Mouse (Mus musculus): Measurements from ENCODE around the gene Fsip1. TPM values are rescaled to one million over a fixed set of nuclear protein-coding genes. Genes with fewer than 3 reads are reported as not detected.

The Fsip1 gene
- polyA plus RNA-seq, 1 experiment from 2014 or later = 0.31 TPM

DNA sequence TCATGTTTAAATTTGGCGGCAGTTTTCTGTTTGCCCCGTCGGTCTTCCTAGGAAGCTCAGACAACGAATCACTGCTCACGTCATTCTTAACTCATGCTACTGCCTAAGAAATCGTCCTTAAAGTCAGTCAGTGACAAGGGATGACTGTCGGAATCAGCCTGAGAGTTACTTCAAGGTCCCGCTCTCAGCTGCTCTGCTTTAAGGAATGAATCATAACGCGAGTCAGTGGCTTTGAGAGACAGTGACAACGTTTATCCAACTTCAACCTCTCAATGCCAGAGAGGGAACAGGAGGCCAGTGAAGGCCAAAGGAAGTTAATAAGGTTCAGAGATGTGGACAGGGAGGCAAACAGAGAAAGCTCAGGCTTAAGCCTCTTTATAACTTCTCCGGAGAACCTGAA lies 7.8 kb downstream of the Fsip1 start:
- 78% methylated on average over 12 of the region's 12 CpGs for WGBS
- H3K4me1 ChIP-seq = no peaks in the 10 kb centered on the region
- ATAC-seq (ENCODE audit: insufficient number of reproducible peaks, low FRiP score, low TSS enrichment, low read depth) = no peak

DNA sequence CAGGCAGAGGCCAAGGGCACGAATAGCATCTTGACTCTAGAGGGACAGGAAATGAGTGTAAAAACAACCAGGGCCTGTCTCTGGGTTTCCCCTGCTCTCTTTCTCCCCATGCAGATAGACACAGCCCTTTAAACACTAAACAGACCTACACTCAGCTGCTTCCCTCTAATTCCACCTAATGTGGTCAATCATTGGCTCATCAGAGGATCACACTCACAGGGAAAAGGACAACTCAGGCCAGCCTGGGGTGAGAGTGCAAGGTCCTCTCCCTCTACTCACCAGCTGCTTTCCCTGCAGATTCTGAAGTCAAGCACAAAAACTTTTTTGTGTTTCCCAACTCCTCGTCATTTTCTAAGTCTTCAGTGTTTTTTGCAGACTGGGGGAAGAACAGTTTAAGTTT lies 8.8 kb downstream of the Fsip1 start:
- Histone ChIP-seq H3K4me1 (no peaks in the 10 kb centered on the region), H3K9ac (no peak overlapping the region), H3K36me3 (no peaks in the 10 kb centered on the region), H3K27ac (no peak overlapping the region), H3K9me3 (no peaks in the 10 kb centered on the region), H3K4me3 (no peak overlapping the region), H3K27me3 (no peaks in the 10 kb centered on the region), H3K4me2 (no peak overlapping the region)
- ATAC-seq (ENCODE audit: insufficient number of reproducible peaks, low FRiP score, low TSS enrichment, low read depth) = no peak
- WGBS = 41% methylated on average over 2 of the region's 2 CpGs

More for the DNA sequence above, 7.8 kb downstream of the Fsip1 start:
- H3K4me3 ChIP-seq = no peak overlapping the region
- no peak overlapping the region for H3K4me2 ChIP-seq
- no peak overlapping the region for H3K27ac ChIP-seq
- no peaks in the 10 kb centered on the region for H3K27me3 ChIP-seq
- H3K9ac ChIP-seq = no peak overlapping the region
- no peaks in the 10 kb centered on the region for H3K9me3 ChIP-seq
- no peaks in the 10 kb centered on the region for H3K36me3 ChIP-seq

DNA sequence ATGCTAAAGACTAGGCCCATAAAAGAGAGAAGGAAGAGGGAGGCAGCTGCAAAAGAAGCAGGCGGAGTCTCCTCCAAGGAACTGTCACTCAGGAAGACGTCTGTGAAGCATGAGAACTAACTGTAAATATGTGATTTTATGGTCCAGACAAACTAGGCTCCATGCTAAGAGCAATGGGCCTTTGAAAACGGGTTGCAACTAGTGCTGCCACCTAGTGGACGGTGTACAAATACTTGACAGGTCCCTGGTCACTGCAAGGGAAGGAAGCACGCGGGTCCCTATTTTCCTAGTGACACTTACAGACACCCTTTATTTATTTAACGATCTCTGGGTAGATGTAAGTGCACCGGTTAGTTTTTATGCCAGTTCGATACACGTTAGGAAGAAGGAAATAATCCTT lies 10.9 kb downstream of the Fsip1 start:
- no peaks in the 10 kb centered on the region for H3K36me3 ChIP-seq
- H3K4me3 ChIP-seq = no peak overlapping the region
- H3K4me2 ChIP-seq = no peak overlapping the region
- ATAC-seq (ENCODE audit: insufficient number of reproducible peaks, low FRiP score, low TSS enrichment, low read depth) = no peak
- no peak overlapping the region for H3K9ac ChIP-seq
- WGBS = 9% methylated on average over 10 of the region's 10 CpGs
- no peaks in the 10 kb centered on the region for H3K27me3 ChIP-seq
- no peaks in the 10 kb centered on the region for H3K9me3 ChIP-seq
- no peaks in the 10 kb centered on the region for H3K4me1 ChIP-seq
- H3K27ac ChIP-seq = no peak overlapping the region

DNA sequence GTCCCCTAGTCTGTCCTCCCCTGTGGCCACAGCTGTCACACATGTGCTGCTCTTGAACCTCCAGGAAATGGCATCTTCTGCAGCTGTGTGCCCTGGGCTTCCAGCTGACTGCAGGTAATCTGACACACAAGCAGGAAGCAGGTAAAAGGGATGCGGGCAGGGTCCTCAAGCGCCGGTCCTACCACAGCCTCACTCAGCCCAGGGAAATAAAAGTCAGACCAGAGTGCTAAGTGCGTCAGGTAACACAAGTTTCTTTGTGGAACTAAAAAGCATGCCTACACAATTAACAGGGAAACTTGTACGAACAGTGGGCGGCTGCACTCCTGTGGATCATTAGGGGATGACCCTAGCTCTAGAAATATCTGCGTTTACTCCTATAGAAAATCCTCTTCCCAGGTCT lies 20.6 kb downstream of the Fsip1 start:
- no peaks in the 10 kb centered on the region for H3K36me3 ChIP-seq
- H3K9ac ChIP-seq = no peak overlapping the region
- ATAC-seq (ENCODE audit: insufficient number of reproducible peaks, low FRiP score, low TSS enrichment, low read depth) = no peak
- 29% methylated on average over 7 of the region's 7 CpGs for WGBS
- H3K4me2 ChIP-seq = no peak overlapping the region
- no peaks in the 10 kb centered on the region; the same call in 1 of the 2 replicates for H3K4me1 ChIP-seq
- H3K4me3 ChIP-seq = no peak overlapping the region
- no peaks in the 10 kb centered on the region for H3K9me3 ChIP-seq
- H3K27me3 ChIP-seq = no peaks in the 10 kb centered on the region
- H3K27ac ChIP-seq = no peak overlapping the region

DNA sequence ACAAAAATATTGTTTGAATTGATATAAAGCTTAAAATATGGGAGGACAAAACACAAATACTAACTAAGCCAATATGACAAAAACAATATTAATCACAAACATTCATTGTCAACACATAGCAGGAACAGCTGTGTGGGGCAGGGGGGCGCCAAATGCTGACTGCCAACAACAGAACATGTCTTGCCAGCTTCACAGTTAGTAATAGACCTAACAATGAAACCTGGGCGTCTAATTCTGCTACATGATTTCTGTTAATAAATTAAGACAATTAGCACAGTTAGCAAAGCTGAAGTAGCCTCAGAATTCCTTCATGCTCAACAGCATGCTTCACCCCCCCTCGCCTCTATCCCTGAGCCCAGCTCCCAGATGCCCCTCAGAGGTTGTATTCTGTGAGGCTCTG lies 21.2 kb downstream of the Fsip1 start:
- Histone ChIP-seq H3K4me3 (no peak overlapping the region), H3K27me3 (no peaks in the 10 kb centered on the region), H3K27ac (no peak overlapping the region), H3K9ac (no peak overlapping the region), H3K36me3 (no peaks in the 10 kb centered on the region), H3K4me2 (no peak overlapping the region), H3K4me1 (no peaks in the 10 kb centered on the region; the same call in 1 of the 2 replicates), H3K9me3 (no peaks in the 10 kb centered on the region)
- WGBS = 61% methylated on average over 3 of the region's 3 CpGs
- ATAC-seq (ENCODE audit: insufficient number of reproducible peaks, low FRiP score, low TSS enrichment, low read depth) = no peak

DNA sequence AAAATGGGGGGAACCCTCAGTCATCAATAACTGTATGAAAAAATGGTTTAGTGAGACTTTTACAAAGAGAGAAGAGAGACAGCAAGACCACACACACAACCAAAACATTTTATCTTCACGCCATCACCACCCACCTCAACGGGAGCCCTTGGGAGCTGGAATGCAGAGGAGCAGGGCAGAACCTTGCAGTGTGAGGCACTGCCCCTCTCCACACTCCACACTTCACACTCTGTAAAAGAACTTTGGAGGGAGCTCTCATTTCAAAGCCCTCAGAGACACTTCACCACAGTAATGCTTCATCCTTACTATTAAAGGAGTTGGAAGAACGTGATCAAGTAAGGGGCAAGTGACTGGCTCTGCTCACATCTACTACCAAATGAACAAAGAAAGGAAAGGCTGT lies 26.2 kb downstream of the Fsip1 start:
- no peak overlapping the region for H3K4me2 ChIP-seq
- H3K36me3 ChIP-seq = no peaks in the 10 kb centered on the region
- H3K27me3 ChIP-seq = no peaks in the 10 kb centered on the region
- no peak overlapping the region for H3K4me3 ChIP-seq
- ATAC-seq (ENCODE audit: insufficient number of reproducible peaks, low FRiP score, low TSS enrichment, low read depth) = no peak
- no peaks in the 10 kb centered on the region for H3K9me3 ChIP-seq
- H3K27ac ChIP-seq = no peak overlapping the region
- 49% methylated on average over 3 of the region's 3 CpGs for WGBS
- H3K4me1 ChIP-seq = no peaks in the 10 kb centered on the region
- H3K9ac ChIP-seq = no peak overlapping the region

DNA sequence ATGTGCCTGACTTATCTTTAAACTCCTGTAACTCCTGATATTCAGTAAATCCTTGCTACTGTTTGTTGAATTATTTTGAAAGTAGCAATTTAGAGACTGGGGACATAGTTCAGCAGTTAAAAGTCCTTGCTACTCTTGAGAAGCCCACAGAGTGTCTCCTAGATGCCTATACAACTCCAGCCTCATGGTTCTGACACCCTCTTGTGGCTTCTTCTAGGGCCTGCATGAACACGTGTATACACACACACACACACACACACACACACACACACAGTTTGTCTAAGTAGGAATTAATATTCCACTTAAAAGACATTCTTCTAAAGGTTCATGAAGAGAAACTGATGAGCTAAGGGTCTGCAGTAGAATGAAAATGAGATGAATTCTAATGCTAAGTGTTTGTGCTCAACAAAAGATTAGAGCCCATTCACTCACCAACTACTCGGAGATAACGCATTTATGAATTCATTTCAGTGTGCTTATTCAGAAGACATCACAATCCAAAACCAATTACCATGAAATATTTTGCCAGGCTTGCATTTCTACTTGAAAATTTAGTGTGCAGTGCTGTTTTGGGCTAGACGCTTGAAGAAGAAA lies 28.2 kb downstream of the Fsip1 start:
- H3K9ac ChIP-seq = no peak overlapping the region
- H3K27ac ChIP-seq = no peak overlapping the region
- ATAC-seq (ENCODE audit: insufficient number of reproducible peaks, low FRiP score, low TSS enrichment, low read depth) = no peak
- no peaks in the 10 kb centered on the region for H3K4me1 ChIP-seq
- H3K27me3 ChIP-seq = no peaks in the 10 kb centered on the region
- 92% methylated on average over 4 of the region's 4 CpGs for WGBS
- no peaks in the 10 kb centered on the region for H3K9me3 ChIP-seq
- H3K36me3 ChIP-seq = no peaks in the 10 kb centered on the region
- no peak overlapping the region for H3K4me3 ChIP-seq
- H3K4me2 ChIP-seq = no peak overlapping the region

DNA sequence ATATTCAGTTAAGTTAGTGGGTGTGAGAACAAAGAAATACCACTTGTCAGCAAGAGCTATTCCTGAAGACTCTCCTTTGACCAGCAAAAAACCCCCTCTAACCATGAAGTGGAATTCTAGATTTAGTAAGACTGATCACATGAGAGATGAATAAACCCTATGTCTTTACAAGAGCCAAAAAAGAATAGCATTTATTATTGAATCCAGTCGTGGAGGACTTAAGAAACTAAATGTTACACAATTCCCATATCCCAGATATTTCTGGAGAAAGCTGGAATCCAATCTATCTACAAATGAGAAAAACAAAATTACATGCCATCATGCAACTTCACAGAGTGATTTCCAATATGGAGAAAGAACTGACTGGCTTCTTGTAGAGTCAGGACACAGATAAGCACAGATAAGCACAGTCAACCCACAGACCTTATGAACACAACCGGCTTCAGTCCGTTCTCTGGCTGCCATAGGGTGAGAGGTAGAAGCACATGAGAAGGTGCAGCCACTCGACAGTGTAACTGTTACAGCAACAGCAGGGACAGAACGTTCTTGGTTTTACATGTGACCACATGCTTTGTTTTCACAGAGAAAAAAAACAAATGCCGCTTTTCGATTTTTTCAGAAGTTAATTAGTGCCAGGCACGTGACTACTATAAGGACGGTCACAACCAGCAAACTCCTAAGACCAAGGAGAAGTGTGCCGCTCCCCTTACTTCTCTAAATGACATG lies 31.3 kb downstream of the Fsip1 start:
- Histone ChIP-seq H3K4me1 (no peaks in the 10 kb centered on the region), H3K4me3 (no peak overlapping the region), H3K36me3 (no peaks in the 10 kb centered on the region), H3K27me3 (no peaks in the 10 kb centered on the region), H3K27ac (no peak overlapping the region), H3K4me2 (no peak overlapping the region), H3K9me3 (no peaks in the 10 kb centered on the region), H3K9ac (no peak overlapping the region)
- WGBS = 69% methylated on average over 10 of the region's 10 CpGs
- ATAC-seq (ENCODE audit: insufficient number of reproducible peaks, low FRiP score, low TSS enrichment, low read depth) = no peak

DNA sequence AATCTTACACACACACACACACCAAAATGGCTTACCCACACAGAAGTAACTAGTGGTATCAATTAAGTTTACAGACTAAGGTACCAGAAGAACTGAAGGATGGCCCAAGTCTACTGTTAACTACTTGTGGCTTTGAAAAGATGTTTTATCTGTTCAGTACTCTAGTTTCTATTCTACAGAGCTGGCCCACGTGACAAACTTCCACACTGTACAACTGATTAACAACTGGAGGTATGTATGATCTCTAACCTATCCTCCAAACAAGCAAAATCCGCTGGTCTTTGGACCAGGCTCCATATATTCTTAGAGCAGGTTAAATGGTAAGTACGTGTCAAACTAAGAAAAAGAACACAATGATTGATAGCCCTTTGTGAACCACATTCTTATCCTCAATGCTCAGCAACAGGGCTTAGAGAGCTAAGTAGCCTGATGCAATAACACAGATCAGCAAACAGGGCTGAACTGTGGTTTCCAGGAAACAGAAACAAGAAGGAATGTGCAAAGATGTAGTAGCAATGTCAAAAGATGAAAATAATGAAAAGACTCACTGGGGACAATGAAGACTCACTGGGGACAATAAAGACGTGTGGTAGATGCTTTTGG lies 38.7 kb downstream of the Fsip1 start:
- Histone ChIP-seq H3K36me3 (no peaks in the 10 kb centered on the region), H3K27me3 (no peaks in the 10 kb centered on the region), H3K4me1 (no peaks in the 10 kb centered on the region), H3K9me3 (no peaks in the 10 kb centered on the region), H3K4me2 (no peak overlapping the region), H3K4me3 (no peak overlapping the region), H3K9ac (no peak overlapping the region), H3K27ac (no peak overlapping the region)
- 66% methylated on average over 4 of the region's 4 CpGs for WGBS
- ATAC-seq (ENCODE audit: insufficient number of reproducible peaks, low FRiP score, low TSS enrichment, low read depth) = no peak

DNA sequence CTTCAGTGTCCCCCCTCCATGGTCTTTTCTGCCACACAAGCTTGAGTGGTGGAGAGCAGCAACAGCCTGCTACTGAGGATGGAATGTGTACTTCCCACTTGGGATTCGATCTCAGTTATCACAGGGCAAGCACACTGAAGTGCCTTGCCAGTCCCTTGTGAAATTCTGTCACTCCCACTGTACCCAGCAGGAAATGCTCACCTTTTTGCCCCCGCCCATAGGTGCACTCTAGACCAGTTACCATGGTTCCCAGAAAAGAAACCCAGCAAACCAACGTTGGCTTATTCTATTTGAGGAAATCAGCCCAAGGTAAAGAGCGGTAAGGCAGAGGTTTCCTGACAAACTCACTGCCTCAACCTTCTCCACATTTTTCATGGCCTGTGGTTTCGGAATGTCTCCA lies 47.1 kb downstream of the Fsip1 start:
- Histone ChIP-seq H3K9ac (no peak overlapping the region), H3K27ac (no peak overlapping the region), H3K4me1 (peaks cover 5% of the 10 kb centered on the region; the same call in 1 of the 2 replicates), H3K9me3 (no peaks in the 10 kb centered on the region), H3K4me2 (no peak overlapping the region), H3K4me3 (no peak overlapping the region), H3K27me3 (peaks cover 5% of the 10 kb centered on the region; the same call in 1 of the 2 replicates), H3K36me3 (no peaks in the 10 kb centered on the region)
- ATAC-seq (ENCODE audit: insufficient number of reproducible peaks, low FRiP score, low TSS enrichment, low read depth) = no peak
- WGBS = 76% methylated on average over 5 of the region's 5 CpGs

DNA sequence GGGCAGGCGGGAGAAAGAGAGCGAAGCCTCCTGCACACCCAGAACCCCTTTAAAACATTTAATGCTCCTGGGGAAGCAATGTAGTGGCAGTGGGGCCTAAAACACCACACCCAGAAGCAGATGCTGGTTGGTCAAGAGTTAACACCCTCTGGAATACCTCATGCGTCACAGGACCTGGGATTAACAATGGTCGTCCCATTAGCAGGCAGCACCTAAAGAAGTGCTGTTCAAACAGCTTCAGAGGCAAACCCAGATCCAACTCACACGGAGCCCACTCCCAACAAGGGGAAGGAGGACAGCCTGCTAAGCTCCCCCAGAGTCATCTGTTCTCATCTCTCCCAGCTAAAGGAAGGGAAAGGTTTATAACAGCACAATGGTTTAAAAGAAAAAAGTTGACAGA lies 48.1 kb downstream of the Fsip1 start:
- no peak for ATAC-seq (ENCODE audit: insufficient number of reproducible peaks, low FRiP score, low TSS enrichment, low read depth)
- Histone ChIP-seq H3K27ac (no peak overlapping the region), H3K27me3 (peaks cover 6% of the 10 kb centered on the region; the same call in 1 of the 2 replicates), H3K4me2 (no peak overlapping the region), H3K9me3 (no peaks in the 10 kb centered on the region), H3K4me3 (no peak overlapping the region), H3K9ac (no peak overlapping the region), H3K4me1 (peaks cover 11% of the 10 kb centered on the region), H3K36me3 (no peaks in the 10 kb centered on the region)
- 43% methylated on average over 5 of the region's 5 CpGs for WGBS

DNA sequence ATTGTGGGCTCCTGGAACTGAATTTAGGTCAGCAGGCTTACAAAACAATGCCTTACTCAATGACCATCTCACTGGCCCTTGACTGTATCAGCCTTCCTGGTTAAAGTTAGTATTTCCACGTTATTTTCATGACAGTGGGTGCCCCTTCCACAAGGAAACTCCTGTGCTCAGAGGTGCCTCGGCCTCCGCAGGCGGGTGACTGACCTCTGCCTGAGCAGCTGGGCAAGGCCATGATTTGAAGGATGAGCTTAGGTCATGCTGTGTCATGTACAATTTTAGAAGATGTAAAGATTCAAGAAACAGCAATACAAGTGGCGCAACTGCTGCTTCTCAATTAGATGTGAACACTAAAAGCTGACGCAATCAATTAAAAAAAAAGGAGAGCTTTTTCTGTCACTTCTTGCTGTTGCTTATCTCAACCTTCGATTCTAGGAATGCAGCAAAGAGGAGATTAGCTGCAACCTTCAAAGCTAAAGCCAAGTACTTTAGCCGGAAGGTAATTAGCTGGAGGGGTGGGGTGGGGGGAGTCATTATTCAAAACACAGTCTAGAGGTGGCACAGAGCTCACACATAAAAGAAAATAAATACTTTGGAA lies 50.7 kb downstream of the Fsip1 start:
- Histone ChIP-seq H3K4me3 (no peak overlapping the region), H3K9me3 (no peaks in the 10 kb centered on the region), H3K4me2 (no peak overlapping the region), H3K27me3 (peaks cover 9% of the 10 kb centered on the region; the same call in 1 of the 2 replicates), H3K4me1 (peaks cover 13% of the 10 kb centered on the region), H3K36me3 (no peaks in the 10 kb centered on the region), H3K9ac (no peak overlapping the region), H3K27ac (no peak overlapping the region)
- 42% methylated on average over 8 of the region's 8 CpGs for WGBS
- ATAC-seq (ENCODE audit: insufficient number of reproducible peaks, low FRiP score, low TSS enrichment, low read depth) = no peak

All from limb, embryonic 15.5 days (tissue).